Mouse (Mus musculus): ENCODE measurements at regions not wholly inside any gene's neighbourhood (a gene's known extent, or its start where the extent isn't known, plus 50 kb on each side); places are given as distances from the start of the nearest gene placed in this dataset.

GRCm38 (mm10) chr2:160421216-160421911, 54.5 kb upstream of the Mafb start:
- peaks cover 74% of the 10 kb centered on the region for H3K9me3 ChIP-seq (replicated peaks)
- no peak overlapping the region for H3K4me3 ChIP-seq (ENCODE audit: low read depth, low read length)
- H3K4me1 ChIP-seq (ENCODE audit: insufficient read depth, low read depth, low read length): no peaks in the 10 kb centered on the region
- H3K36me3 ChIP-seq (replicated peaks): no peaks in the 10 kb centered on the region
- H3K27me3 ChIP-seq (ENCODE audit: insufficient read depth, low read length): no peaks in the 10 kb centered on the region
- DNase-seq (ENCODE audit: low spot score) (no peak), ATAC-seq (ENCODE audit: extremely low read depth, insufficient number of reproducible peaks, low FRiP score, poor library complexity, severe bottlenecking) (no peak)
- TF ChIP-seq TAL1 (conservative IDR thresholded peaks at IDR 0.05; ENCODE audit: low read depth, low read length): no peak
- TF ChIP-seq POLR2AphosphoS5 (IDR thresholded peaks at IDR 0.05; ENCODE audit: insufficient replicate concordance, low read depth, low read length): no peak
- TF ChIP-seq GATA1 (IDR thresholded peaks at IDR 0.05; ENCODE audit: borderline replicate concordance, low read length): no peak
- no peak for TF ChIP-seq GATA2 (IDR thresholded peaks at IDR 0.05; ENCODE audit: borderline replicate concordance, low read depth, low read length)
- no peak for TF ChIP-seq CTCF (IDR thresholded peaks at IDR 0.05; ENCODE audit: low read depth, low read length)

GRCm38 (mm10) chr2:160424491-160424890, 57.6 kb upstream of the Mafb start:
- Histone ChIP-seq H3K36me3 (replicated peaks) (no peaks in the 10 kb centered on the region), H3K4me3 (ENCODE audit: low read depth, low read length) (no peak overlapping the region), H3K4me1 (ENCODE audit: insufficient read depth, low read depth, low read length) (no peaks in the 10 kb centered on the region), H3K27me3 (ENCODE audit: insufficient read depth, low read length) (no peaks in the 10 kb centered on the region), H3K9me3 (replicated peaks) (peaks cover 64% of the 10 kb centered on the region)
- ATAC-seq (ENCODE audit: extremely low read depth, insufficient number of reproducible peaks, low FRiP score, poor library complexity, severe bottlenecking): no peak
- DNase-seq (ENCODE audit: low spot score): no peak
- TF ChIP-seq GATA1 (IDR thresholded peaks at IDR 0.05; ENCODE audit: borderline replicate concordance, low read length): no peak
- no peak for TF ChIP-seq GATA2 (IDR thresholded peaks at IDR 0.05; ENCODE audit: borderline replicate concordance, low read depth, low read length)
- TF ChIP-seq TAL1 (conservative IDR thresholded peaks at IDR 0.05; ENCODE audit: low read depth, low read length): no peak
- no peak for TF ChIP-seq POLR2AphosphoS5 (IDR thresholded peaks at IDR 0.05; ENCODE audit: insufficient replicate concordance, low read depth, low read length)
- TF ChIP-seq CTCF (IDR thresholded peaks at IDR 0.05; ENCODE audit: low read depth, low read length): no peak

DNA sequence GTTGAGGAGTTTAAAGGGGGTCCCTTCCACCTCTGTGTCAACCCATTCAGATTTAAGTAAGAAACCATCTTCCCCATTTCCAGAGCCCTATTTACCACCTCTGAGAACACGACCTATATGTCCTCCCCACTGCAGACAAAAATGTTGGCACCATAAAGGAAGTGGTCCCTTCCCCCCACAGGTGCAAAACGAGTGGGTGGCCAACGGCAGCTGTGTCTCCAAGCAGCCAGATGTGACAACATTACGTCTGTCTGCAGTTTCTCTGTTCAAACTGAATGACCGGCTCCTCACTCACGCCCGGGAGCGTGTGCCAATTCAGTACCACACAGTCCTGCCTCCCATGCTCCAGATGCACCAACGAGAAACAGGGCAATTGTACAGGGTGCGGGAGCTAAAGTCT, 60.6 kb upstream of the Mafb start:
- H3K4me3 ChIP-seq (ENCODE audit: low read depth, low read length): no peak overlapping the region
- DNase-seq (ENCODE audit: low spot score): no peak
- H3K9me3 ChIP-seq (replicated peaks): peaks cover 64% of the 10 kb centered on the region
- TF ChIP-seq CTCF (IDR thresholded peaks at IDR 0.05; ENCODE audit: low read depth, low read length) (no peak), GATA1 (IDR thresholded peaks at IDR 0.05; ENCODE audit: borderline replicate concordance, low read length) (no peak), GATA2 (IDR thresholded peaks at IDR 0.05; ENCODE audit: borderline replicate concordance, low read depth, low read length) (no peak), POLR2AphosphoS5 (IDR thresholded peaks at IDR 0.05; ENCODE audit: insufficient replicate concordance, low read depth, low read length) (no peak), TAL1 (conservative IDR thresholded peaks at IDR 0.05; ENCODE audit: low read depth, low read length) (no peak)
- no peak for ATAC-seq (ENCODE audit: extremely low read depth, insufficient number of reproducible peaks, low FRiP score, poor library complexity, severe bottlenecking)
- H3K4me1 ChIP-seq (ENCODE audit: insufficient read depth, low read depth, low read length): no peaks in the 10 kb centered on the region
- no peaks in the 10 kb centered on the region for H3K36me3 ChIP-seq (replicated peaks)
- no peaks in the 10 kb centered on the region for H3K27me3 ChIP-seq (ENCODE audit: insufficient read depth, low read length)

GRCm38 (mm10) chr2:160433252-160433651, 66.4 kb upstream of the Mafb start:
- no peak for TF ChIP-seq TAL1 (conservative IDR thresholded peaks at IDR 0.05; ENCODE audit: low read depth, low read length)
- TF ChIP-seq GATA2 (IDR thresholded peaks at IDR 0.05; ENCODE audit: borderline replicate concordance, low read depth, low read length): no peak
- no peak for TF ChIP-seq CTCF (IDR thresholded peaks at IDR 0.05; ENCODE audit: low read depth, low read length)
- no peak for TF ChIP-seq GATA1 (IDR thresholded peaks at IDR 0.05; ENCODE audit: borderline replicate concordance, low read length)
- TF ChIP-seq POLR2AphosphoS5 (IDR thresholded peaks at IDR 0.05; ENCODE audit: insufficient replicate concordance, low read depth, low read length): no peak
- ATAC-seq (ENCODE audit: extremely low read depth, insufficient number of reproducible peaks, low FRiP score, poor library complexity, severe bottlenecking): no peak
- H3K27me3 ChIP-seq (ENCODE audit: insufficient read depth, low read length): no peaks in the 10 kb centered on the region
- DNase-seq (ENCODE audit: low spot score): no peak
- H3K4me3 ChIP-seq (ENCODE audit: low read depth, low read length): no peak overlapping the region; the same call in 1 of the 2 replicates
- H3K4me1 ChIP-seq (ENCODE audit: insufficient read depth, low read depth, low read length): no peaks in the 10 kb centered on the region
- no peaks in the 10 kb centered on the region for H3K36me3 ChIP-seq (replicated peaks)
- peaks cover 65% of the 10 kb centered on the region for H3K9me3 ChIP-seq (replicated peaks)

DNA sequence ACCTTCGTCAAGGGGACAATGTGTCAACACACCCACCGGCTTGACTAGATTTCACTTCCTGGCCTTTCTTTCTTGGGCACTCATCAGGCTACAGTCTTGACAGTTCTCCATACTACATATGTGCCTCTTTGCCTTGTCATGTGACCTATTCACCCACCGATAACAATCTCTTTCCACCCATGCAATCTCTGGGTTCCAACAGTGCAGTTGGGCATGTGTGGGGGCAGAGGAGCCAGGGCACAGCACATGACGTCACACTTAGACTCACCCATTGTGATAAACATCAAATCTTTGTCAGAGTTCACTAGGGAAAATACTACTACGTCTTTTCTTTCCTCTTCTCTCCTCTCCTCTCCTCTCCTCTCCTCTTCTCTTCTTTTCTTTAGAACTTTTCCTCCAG, 67.8 kb upstream of the Mafb start:
- no peaks in the 10 kb centered on the region for H3K27me3 ChIP-seq (ENCODE audit: insufficient read depth, low read length)
- no peaks in the 10 kb centered on the region for H3K36me3 ChIP-seq (replicated peaks)
- no peaks in the 10 kb centered on the region for H3K4me1 ChIP-seq (ENCODE audit: insufficient read depth, low read depth, low read length)
- H3K9me3 ChIP-seq (replicated peaks): peaks cover 72% of the 10 kb centered on the region
- no peak overlapping the region for H3K4me3 ChIP-seq (ENCODE audit: low read depth, low read length)
- no peak for ATAC-seq (ENCODE audit: extremely low read depth, insufficient number of reproducible peaks, low FRiP score, poor library complexity, severe bottlenecking)
- TF ChIP-seq GATA1 (IDR thresholded peaks at IDR 0.05; ENCODE audit: borderline replicate concordance, low read length) (no peak), GATA2 (IDR thresholded peaks at IDR 0.05; ENCODE audit: borderline replicate concordance, low read depth, low read length) (no peak), POLR2AphosphoS5 (IDR thresholded peaks at IDR 0.05; ENCODE audit: insufficient replicate concordance, low read depth, low read length) (no peak), CTCF (IDR thresholded peaks at IDR 0.05; ENCODE audit: low read depth, low read length) (no peak), TAL1 (conservative IDR thresholded peaks at IDR 0.05; ENCODE audit: low read depth, low read length) (no peak)
- no peak for DNase-seq (ENCODE audit: low spot score)

DNA sequence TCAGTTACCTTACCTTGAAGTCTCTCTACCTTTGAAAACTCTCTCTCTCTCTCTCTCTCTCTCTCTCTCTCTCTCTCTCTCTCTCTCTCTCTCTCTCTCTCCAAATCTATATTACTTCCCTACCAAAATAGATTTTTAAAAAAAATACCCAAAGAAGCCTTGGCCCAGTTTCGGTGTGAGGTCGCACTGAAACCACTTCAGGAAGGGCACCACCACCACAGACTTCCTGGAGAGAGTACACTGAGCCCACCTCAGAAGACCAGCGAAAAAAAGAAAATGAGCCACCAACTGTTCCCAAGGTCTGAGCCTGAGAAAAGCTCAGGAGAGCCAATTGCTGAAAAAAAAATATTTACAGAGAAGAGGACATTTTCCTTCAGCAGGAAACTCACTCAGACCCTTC, 68.8 kb upstream of the Mafb start:
- TF ChIP-seq CTCF (IDR thresholded peaks at IDR 0.05; ENCODE audit: low read depth, low read length): no peak
- TF ChIP-seq GATA1 (IDR thresholded peaks at IDR 0.05; ENCODE audit: borderline replicate concordance, low read length): no peak
- no peak for TF ChIP-seq TAL1 (conservative IDR thresholded peaks at IDR 0.05; ENCODE audit: low read depth, low read length)
- TF ChIP-seq GATA2 (IDR thresholded peaks at IDR 0.05; ENCODE audit: borderline replicate concordance, low read depth, low read length): no peak
- TF ChIP-seq POLR2AphosphoS5 (IDR thresholded peaks at IDR 0.05; ENCODE audit: insufficient replicate concordance, low read depth, low read length): no peak
- DNase-seq (ENCODE audit: low spot score): no peak
- ATAC-seq (ENCODE audit: extremely low read depth, insufficient number of reproducible peaks, low FRiP score, poor library complexity, severe bottlenecking): no peak
- no peaks in the 10 kb centered on the region for H3K27me3 ChIP-seq (ENCODE audit: insufficient read depth, low read length)
- H3K36me3 ChIP-seq (replicated peaks): no peaks in the 10 kb centered on the region
- H3K4me3 ChIP-seq (ENCODE audit: low read depth, low read length): no peak overlapping the region
- H3K4me1 ChIP-seq (ENCODE audit: insufficient read depth, low read depth, low read length): no peaks in the 10 kb centered on the region
- peaks cover 73% of the 10 kb centered on the region for H3K9me3 ChIP-seq (replicated peaks)
